Mouse (Mus musculus): ENCODE measurements around the gene Igsf3.

DNA sequence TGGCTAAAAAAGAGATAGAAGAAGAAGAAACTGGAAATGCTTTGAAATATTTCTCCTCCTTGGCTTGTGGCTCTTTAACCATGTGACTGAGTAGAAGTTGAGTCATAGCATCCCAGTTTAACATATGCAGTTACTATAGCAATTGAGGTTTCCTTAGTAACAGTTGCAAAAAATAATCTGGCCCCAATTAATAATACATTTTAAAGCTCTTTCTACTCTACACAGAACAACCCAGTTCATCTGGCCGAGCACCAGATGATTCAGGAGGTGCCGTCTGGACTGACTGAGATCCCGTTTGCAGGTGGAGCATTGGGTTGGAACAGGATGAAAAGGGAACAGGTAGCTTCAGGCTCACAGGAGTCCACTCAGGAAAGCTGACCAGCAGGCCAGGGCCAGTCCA is 71.9 kb downstream of the Igsf3 start:
- TF ChIP-seq CTCF (IDR thresholded peaks at IDR 0.05; ENCODE audit: low read depth, low read length) (no peak), POLR2A (IDR thresholded peaks at IDR 0.05; ENCODE audit: insufficient read depth, low read length) (no peak)

Data from ES-Bruce4 (cell line).